Mouse (Mus musculus): Measurements from ENCODE around the gene Snorc.

The Snorc gene

DNA sequence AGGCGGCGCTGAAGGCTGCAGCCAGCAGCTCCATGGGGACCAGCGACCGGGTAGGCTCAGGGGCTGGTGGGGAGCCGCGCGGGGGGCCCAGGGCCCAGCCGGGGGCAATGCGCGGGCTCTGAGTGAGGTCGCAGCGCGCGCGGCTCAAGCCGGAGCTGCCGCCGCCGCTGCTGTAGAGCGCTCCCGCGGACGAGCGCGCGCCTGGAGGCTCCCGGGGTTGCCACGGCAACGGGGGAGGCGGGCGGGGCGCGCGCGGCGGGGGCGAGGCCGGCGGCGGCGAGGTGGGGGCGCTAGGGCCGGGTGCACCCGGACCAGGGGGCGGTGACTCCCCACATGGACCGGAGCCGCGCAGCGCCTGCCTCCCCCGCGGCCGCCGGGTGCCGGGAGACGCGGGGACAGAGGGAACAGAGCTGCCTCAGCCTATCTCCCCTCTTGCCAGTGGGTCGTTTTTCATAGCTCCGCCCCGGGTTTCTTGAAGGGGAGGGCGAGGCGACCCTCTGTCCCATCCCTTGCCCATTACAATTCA lies 40.2 kb downstream of the Snorc start:
- DNase-seq (ENCODE audit: low read depth, low spot score): peak; percentile 32

DNA sequence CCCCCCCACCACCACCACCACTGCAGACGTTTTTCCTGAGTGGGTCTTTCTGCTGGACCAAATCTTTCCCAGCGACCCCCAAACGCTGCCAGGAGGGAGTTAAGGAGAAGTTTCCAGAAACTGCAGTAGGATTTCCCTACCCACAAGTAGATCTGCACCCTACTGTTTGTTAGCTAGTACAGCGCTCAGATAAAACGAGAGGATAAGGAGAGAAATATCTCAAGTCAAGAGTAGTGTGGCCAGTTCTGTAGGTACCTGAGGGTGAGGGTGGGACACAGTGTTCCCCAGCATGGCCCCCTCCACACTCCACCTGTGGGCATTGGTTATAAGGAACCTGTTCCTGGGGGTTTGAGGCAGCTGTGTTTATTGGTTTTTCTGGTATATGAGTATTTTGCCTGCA lies 40.8 kb downstream of the Snorc start:
- DNase-seq (ENCODE audit: low read depth, low spot score): no peak

DNA sequence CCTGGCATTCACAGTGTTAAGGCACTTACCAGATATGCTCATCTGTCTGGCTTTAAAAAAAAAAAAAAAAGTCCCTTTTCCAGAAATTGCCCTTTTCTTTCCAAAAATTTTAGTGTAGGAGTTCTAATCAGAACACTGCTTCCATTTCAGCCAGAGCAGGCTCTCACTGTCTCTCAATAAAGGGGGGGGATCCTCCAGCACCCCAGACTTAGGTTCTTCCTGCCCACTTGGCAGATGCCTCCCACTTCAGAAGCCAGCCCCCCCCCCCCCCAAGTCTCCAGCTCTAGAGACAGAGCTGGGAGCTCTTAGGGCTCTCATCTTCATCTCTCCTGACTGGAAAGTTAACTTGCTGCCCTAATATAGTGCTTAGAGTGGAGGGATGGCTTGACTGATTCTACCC lies 50.4 kb downstream of the Snorc start:
- DNase-seq (ENCODE audit: low read depth, low spot score): no peak

DNA sequence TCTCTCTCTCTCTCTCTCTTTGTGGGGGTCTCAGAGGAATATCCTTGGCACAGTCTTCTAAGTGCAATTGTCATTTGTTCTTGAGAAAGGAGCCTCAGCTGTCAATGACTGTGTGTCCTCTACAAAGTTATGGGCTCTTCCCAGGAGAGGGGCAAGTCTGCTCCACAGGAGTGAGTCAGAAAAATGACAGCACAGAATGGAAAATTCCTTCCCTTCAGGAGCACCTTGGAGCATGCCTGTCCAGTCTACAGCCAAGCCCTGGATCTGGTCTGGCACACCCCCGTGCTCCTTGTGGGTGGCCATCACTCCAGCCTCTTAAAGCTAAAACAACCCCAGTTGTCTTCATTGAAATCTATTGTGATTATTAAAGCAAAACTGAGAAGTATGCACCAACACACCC lies 51.5 kb downstream of the Snorc start:
- DNase-seq (ENCODE audit: low read depth, low spot score): no peak

- DNase-seq (ENCODE audit: low read depth, low spot score): no peak
Observed at GRCm38 (mm10) chr1:87525041-87525440, 55.0 kb downstream of the Snorc start.
